Mouse (Mus musculus) ovary, postnatal 10 days (tissue): ENCODE data around the gene Gm37596.
"Not testable (repeated sequence)": the region's sequence is repeated elsewhere in the genome, so short reads cannot be mapped to it uniquely, and the experiment has no call there.

ENCODE experiments used
- DNase-seq: peaks from one replicate; pipeline ENCODE4 v3.0.0; 2022; ENCODE audit warnings: low spot score

Gm37596 gene

GRCm38 (mm10) chr3:93692970-93693369 is at the start of gene Gm37596:
Gene Gm37596, minus strand, starts transcription at chr3:93693070.
- not testable (repeated sequence) for DNase-seq

DNA sequence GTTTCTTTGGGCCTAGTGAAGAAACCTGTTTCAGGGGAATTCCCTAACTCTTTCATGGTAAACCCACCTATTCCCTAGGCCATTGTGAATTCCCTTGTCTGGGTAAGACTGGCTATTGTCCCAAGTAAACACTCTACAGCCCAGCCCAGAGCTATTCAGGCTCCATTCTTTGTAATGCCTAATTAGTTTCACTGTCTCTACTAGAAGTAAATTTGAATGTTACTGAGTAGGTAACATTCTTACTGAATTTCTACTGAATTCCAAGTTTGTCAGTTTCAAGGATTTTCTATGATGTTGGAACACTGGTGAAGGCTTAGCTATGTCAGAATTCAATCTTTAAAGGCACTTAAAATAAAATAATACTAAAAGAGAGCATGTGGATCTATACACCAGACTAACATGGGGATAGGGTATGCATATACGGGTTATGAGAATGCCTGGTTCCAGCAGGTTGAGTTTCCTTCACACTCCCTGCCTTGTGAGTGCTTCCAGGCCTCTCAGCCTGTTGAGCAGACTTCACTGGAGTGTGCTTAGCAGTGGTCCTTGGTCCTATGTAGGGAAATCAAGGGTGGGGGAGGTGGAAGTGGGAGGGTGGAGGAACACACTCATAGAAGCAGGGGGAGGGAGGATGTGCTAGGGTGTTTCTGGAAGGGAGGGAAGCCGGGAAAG is 16.2 kb upstream of the Gm37596 start:
- DNase-seq = not testable (repeated sequence)

DNA sequence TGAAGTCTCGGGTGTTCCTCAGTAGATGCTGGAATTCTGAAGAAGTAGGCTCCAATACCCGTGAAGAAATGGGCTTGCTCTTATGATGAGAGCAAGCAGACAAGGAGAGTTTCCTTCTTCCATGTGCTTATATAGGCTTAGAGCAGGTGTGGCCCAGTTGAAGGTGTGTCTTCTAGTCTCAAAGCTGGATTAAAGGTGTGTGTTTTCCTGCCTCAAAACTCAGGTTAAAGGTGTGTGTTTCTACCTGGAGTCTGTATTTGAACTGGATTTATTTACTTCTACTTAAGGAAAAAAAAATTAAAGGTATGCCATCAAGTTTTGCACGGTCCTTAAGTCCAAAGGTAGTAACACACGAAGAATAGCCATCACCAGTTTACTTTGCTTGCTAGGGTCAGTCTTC is 16.7 kb downstream of the Gm37596 start, which contains the start of gene Tdpoz1:
Gene Tdpoz1, minus strand, starts transcription at position 101 of the 400 bp plus-strand sequence.
- DNase-seq = not testable (repeated sequence)

DNA sequence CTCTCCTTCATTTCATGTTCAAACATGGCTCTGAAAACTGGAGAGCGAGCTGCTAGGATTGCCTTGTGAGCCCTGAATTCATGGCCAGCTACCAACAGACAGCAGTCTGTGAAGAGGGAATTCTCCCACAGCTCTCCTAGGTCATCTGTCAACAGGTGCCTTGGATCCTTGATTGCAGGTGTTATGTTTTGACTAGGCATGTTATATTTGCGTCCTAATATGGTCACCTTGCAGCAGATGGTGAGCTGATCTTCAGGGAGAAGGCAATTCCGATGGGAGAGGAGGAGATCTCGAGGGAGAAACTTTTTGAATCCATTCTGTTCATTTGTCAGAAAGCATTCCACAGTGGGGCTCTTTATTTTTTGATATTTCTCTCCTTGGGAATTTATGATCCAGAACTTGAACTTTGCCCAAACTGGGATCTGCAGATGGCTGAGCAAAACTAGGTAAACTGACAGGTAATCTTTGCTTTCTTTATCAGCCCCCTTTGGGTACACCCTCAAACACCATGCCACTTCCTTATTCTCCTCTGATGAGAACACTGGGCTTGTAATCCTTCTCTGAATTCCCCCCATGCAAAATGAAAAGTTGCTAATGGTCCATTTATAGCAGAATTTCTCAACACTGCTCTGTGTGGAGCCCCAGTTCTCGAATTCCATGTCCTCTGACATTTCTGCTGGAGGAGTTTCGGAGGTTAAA is 21.9 kb downstream of the Gm37596 start:
- DNase-seq = not testable (repeated sequence)

DNA sequence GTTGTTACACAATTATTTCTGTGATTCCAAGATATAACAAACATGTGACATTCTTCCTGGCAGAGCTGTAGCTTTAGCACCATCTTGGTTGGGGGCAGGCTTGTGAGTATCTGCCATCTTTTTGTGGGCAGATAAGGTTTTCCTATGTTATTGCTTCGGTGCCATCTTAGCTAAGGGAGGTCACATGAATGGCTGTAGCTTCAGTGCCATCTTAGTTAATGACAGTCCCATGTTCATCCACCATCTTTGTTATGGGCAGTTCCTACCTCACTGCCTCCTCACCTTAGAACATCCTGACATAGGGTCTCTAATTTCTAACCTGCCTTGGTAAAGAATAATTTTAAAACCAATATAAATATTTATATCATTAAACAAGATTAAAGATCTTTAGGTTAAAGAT is 38.6 kb downstream of the Gm37596 start:
- DNase-seq = no peak

- DNase-seq = no peak
These were observed 40.3 kb downstream of the Gm37596 start, which contains the start of gene Tdpoz2 for GRCm38 (mm10) chr3:93652586-93652985. Gene Tdpoz2, minus strand, starts transcription at chr3:93652686.
